Mouse (Mus musculus) CD8-positive naive resting alpha-beta T cell, adult 57 days (primary cell): Measurements from ENCODE around the gene Ddx52. TPM values are rescaled to one million over a fixed set of nuclear protein-coding genes. Genes with fewer than 3 reads are reported as not detected.

ENCODE experiments used
- total RNA-seq: library from RNA; stranded (reverse); gene quantifications from one replicate; pipeline ENCODE4 v1.2.4, GENCODE M21; 2023

The Ddx52 gene
- total RNA-seq = 38.1 TPM

DNA sequence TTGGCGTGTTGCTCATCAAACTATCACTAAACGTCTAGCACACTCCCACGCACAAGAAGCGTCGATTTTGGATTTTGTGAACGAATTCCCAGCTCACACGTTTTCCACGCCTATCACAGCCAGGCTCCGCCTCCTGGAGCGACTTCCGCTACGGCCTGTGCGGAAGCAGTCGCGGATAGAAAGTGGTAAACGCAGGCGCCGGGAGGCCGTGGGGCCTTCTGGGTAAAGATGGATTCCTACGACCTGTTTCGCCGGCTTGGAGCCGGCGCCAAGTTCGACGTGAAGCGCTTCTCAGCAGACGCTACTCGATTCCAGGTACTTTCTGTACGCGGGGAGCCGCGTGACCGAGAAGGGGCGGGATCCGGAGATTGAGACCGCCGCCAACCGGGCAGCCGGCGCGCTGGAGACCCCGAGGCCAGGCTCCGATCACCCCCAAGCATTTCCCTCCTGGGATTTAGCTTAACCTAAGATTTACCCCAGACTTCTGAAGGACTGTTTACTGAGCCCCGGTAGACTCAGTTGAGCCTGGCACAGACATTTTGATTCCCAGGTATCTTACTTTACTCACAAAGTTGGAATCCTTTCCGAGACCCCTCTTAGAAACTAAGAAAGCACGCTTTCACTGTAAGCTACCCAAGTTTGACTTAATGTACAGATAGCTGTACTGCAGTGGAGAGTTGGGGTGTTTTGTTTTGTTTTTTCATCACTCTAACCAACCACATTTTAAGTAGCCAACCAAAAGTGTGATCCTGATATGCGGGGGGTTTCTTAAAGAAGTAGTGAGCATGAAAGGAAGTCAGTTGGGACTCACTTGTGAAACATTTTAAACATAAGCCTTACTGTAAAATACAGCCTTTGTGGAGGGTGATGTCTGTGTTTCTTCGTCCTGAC, at the start of gene Ddx52:
Ddx52 (plus strand) TSS at position 113 of the 891 bp plus-strand sequence.

DNA sequence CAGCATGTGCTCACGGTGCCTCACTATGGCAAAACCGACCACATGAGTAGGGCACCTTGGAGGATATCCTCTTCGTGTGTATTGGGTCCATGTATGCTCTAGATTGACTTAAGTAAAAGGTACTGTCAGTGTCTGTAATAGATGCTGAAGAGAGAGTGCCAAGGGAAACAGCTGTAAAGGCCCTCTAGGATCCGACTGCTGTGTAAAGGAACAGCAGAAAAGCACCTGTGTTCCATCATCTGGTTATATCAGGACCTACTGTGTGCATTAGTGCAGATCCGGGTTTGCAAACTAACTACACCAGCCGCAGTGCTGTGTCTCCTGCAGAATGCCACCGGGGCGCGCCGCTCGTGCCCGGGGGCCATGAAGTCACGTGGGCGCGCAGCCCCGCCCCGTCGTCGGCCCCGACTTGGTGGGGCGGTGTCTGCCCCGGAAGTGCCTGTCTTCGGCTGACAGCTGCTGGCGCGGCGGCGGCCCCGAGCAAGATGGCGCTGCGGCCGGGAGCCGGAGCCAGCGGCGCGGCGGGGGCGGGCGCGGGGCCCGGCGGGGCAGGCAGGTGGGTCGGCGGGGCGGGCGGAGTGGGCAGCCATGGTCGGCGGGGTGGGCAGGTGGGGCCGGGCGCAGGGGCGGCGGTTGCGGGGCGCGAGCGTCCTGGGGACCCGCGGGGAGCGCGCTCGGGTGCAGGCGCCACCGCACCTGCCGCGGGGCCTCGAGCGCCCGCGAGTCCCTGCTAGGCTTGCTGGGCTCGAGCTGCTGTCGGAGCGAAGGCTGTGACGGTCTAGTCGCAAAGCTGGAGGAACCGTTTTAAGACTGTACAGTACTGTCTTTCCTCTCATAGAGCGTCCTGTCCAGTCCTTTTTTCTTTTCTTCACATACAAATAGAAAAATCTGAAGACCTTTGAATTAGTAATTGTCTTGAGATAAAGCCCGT, 22.4 kb downstream of the Ddx52 start, which contains the start of gene Synrg:
Synrg (plus strand) TSS at position 438 of the 931 bp plus-strand sequence.

Other genes with a start within 250 kb of the Ddx52 start
- not detected for gene Wfdc17, start 238.1 kb upstream of the Ddx52 start, total RNA-seq
- not detected for gene Wfdc18, start 233.0 kb upstream of the Ddx52 start, total RNA-seq
- not detected for gene Wfdc21, start 195.1 kb upstream of the Ddx52 start, total RNA-seq
- gene Heatr6, start 188.4 kb upstream of the Ddx52 start, total RNA-seq = 36.4 TPM
- not detected for gene Hnf1b, start 92.0 kb upstream of the Ddx52 start, total RNA-seq
- 69.0 TPM for gene Synrg, start 22.4 kb downstream of the Ddx52 start, total RNA-seq
- gene Dusp14, start 127.2 kb downstream of the Ddx52 start, total RNA-seq = 0.64 TPM
- gene Tada2a, start 187.5 kb downstream of the Ddx52 start, total RNA-seq = 8.4 TPM
- gene Acaca, start 187.6 kb downstream of the Ddx52 start, total RNA-seq = 35.6 TPM
- not detected for gene Gm11437, start 225.4 kb downstream of the Ddx52 start, total RNA-seq